Mouse (Mus musculus) limb, embryonic 14.5 days (tissue): ENCODE measurements at regions not wholly inside any gene's neighbourhood (a gene's known extent, or its start where the extent isn't known, plus 50 kb on each side); places are given as distances from the start of the nearest gene placed in this dataset.
A peak's percentile ranks its signal among the peaks of the same experiment; 100 is the strongest.
"Not testable (repeated sequence)": the region's sequence is repeated elsewhere in the genome, so short reads cannot be mapped to it uniquely, and the experiment has no call there.

Experiments
- ATAC-seq: fragments of 200-750 bp; cut with Nextera tagmentation; 2 replicates; pipeline ENCODE4 v1.8.0; 2017; ENCODE audit warnings: low read depth, moderate number of reproducible peaks, moderate TSS enrichment; ENCODE audit not compliant: low FRiP score
- DNase-seq: peaks from one replicate; pipeline ENCODE4 v3.0.0-alpha.2; 2015; ENCODE audit warnings: low spot score
- H3K27ac ChIP-seq: fragments of 300-500 bp; sonication (generic); replicated peaks from 2 replicates; pipeline ENCODE4 v1.5.1; 2014; ENCODE audit warnings: low read depth, mild to moderate bottlenecking, low read length, moderate library complexity, mixed read lengths
- H3K27me3 ChIP-seq: fragments of 300-500 bp; sonication (generic); 2 replicates; pipeline ENCODE4 v1.6.1; 2014; ENCODE audit warnings: low read length, mixed read lengths; ENCODE audit not compliant: control insufficient read depth, insufficient read depth
- H3K36me3 ChIP-seq: fragments of 300-500 bp; sonication (generic); 2 replicates; pipeline ENCODE4 v1.6.1; 2014; ENCODE audit warnings: mild to moderate bottlenecking, low read length, moderate library complexity, mixed read lengths; ENCODE audit not compliant: control insufficient read depth, insufficient read depth
- H3K4me1 ChIP-seq: fragments of 300-500 bp; sonication (generic); 2 replicates; pipeline ENCODE4 v1.6.1; 2014; ENCODE audit warnings: antibody characterized with exemption, low read length, mixed read lengths; ENCODE audit not compliant: control insufficient read depth, insufficient read depth
- H3K4me2 ChIP-seq: fragments of 300-500 bp; sonication (generic); replicated peaks from 2 replicates; pipeline ENCODE4 v1.6.1; 2014; ENCODE audit warnings: low read depth, mild to moderate bottlenecking, low read length, moderate library complexity; ENCODE audit not compliant: severe bottlenecking
- H3K4me3 ChIP-seq: fragments of 300-500 bp; sonication (generic); replicated peaks from 2 replicates; pipeline ENCODE4 v1.5.1; 2014; ENCODE audit warnings: low read length
- H3K9ac ChIP-seq: fragments of 300-500 bp; sonication (generic); 2 replicates; pipeline ENCODE4 v1.6.1; 2014; ENCODE audit warnings: mild to moderate bottlenecking, low read depth, low read length, moderate library complexity; ENCODE audit not compliant: severe bottlenecking
- H3K9me3 ChIP-seq: fragments of 300-500 bp; sonication (generic); 2 replicates; pipeline ENCODE4 v1.6.1; 2016; ENCODE audit warnings: low read length; ENCODE audit not compliant: control insufficient read depth
- POLR2A ChIP-seq: fragments of 200-500 bp; IDR thresholded peaks from 2 replicates; pipeline ENCODE4 v1.8.0; 2012; ENCODE audit warnings: inconsistent platforms, mild to moderate bottlenecking, moderate library complexity, borderline replicate concordance; ENCODE audit not compliant: insufficient read depth, insufficient read length; ENCODE audit errors: extremely low read depth
- WGBS: fragments of 180-500 bp; shearing (Covaris S2); extraction: QIAGEN DNeasy Blood & Tissue Kit; methylation state at CpG from one replicate; pipeline ENCODE4 v1.1.7; 2014; 5-methylcytosine and 5-hydroxymethylcytosine counted together

- 92% methylated on average over 1 of the region's 1 CpGs for WGBS
- no peak for DNase-seq
- no peak overlapping the region for H3K27ac ChIP-seq
- no peaks in the 10 kb centered on the region for H3K36me3 ChIP-seq
- H3K4me3 ChIP-seq = no peak overlapping the region
- H3K9me3 ChIP-seq = no peaks in the 10 kb centered on the region
- no peak for ATAC-seq
- H3K27me3 ChIP-seq = no peaks in the 10 kb centered on the region
- no peak overlapping the region for H3K4me2 ChIP-seq
- H3K9ac ChIP-seq = no peak overlapping the region
- TF ChIP-seq POLR2A = no peak
- H3K4me1 ChIP-seq = no peaks in the 10 kb centered on the region
Observed at GRCm38 (mm10) chr13:18651658-18652057, 65.4 kb upstream of the Vps41 start.

GRCm38 (mm10) chr13:18614763-18615616 is 102.1 kb upstream of the Vps41 start:
- H3K4me2 ChIP-seq = peak overlapping the region; percentile 31; the same call in 1 of the 2 replicates
- peak; percentile 55; the same call in 1 of the 2 replicates for ATAC-seq
- no peaks in the 10 kb centered on the region for H3K27me3 ChIP-seq
- TF ChIP-seq POLR2A = no peak
- no peaks in the 10 kb centered on the region for H3K4me1 ChIP-seq
- no peak overlapping the region for H3K9ac ChIP-seq
- no peak overlapping the region for H3K4me3 ChIP-seq
- no peaks in the 10 kb centered on the region for H3K9me3 ChIP-seq
- no peak overlapping the region for H3K27ac ChIP-seq
- peak; percentile 13 for DNase-seq
- H3K36me3 ChIP-seq = no peaks in the 10 kb centered on the region
- WGBS = 18% methylated on average over 17 of the region's 18 CpGs

- Histone ChIP-seq H3K4me2 (no peak overlapping the region), H3K27me3 (no peaks in the 10 kb centered on the region), H3K27ac (no peak overlapping the region), H3K9me3 (no peaks in the 10 kb centered on the region), H3K9ac (no peak overlapping the region), H3K4me3 (no peak overlapping the region), H3K36me3 (no peaks in the 10 kb centered on the region), H3K4me1 (no peaks in the 10 kb centered on the region)
- TF ChIP-seq POLR2A = no peak
- no peak for ATAC-seq
- 56% methylated on average over 19 of the region's 19 CpGs for whole genome bisulfite sequencing
- DNase-seq = no peak
Observed at GRCm38 (mm10) chr13:18580718-18581550, 136.2 kb upstream of the Vps41 start.

GRCm38 (mm10) chr13:18576016-18576415 is 141.1 kb upstream of the Vps41 start:
- TF ChIP-seq POLR2A = no peak
- DNase-seq (no peak), ATAC-seq (no peak)
- 79% methylated on average over 4 of the region's 4 CpGs for WGBS
- Histone ChIP-seq H3K9ac (no peak overlapping the region), H3K9me3 (no peaks in the 10 kb centered on the region), H3K27ac (no peak overlapping the region), H3K36me3 (no peaks in the 10 kb centered on the region), H3K4me1 (no peaks in the 10 kb centered on the region), H3K4me3 (no peak overlapping the region), H3K4me2 (no peak overlapping the region), H3K27me3 (no peaks in the 10 kb centered on the region)

GRCm38 (mm10) chr13:18575599-18575998 is 141.5 kb upstream of the Vps41 start:
- DNase-seq = no peak
- Histone ChIP-seq H3K4me1 (no peaks in the 10 kb centered on the region), H3K27me3 (no peaks in the 10 kb centered on the region), H3K27ac (no peak overlapping the region), H3K9me3 (no peaks in the 10 kb centered on the region), H3K4me2 (no peak overlapping the region), H3K36me3 (no peaks in the 10 kb centered on the region), H3K9ac (no peak overlapping the region), H3K4me3 (no peak overlapping the region)
- WGBS = 17% methylated on average over 5 of the region's 5 CpGs
- ATAC-seq = no peak
- no peak for TF ChIP-seq POLR2A

- not testable (repeated sequence) for H3K9ac ChIP-seq, H3K4me2 ChIP-seq, H3K36me3 ChIP-seq, H3K9me3 ChIP-seq, H3K4me3 ChIP-seq, H3K27me3 ChIP-seq, H3K4me1 ChIP-seq, H3K27ac ChIP-seq, DNase-seq, ATAC-seq
- WGBS = 83% methylated on average over 4 of the region's 4 CpGs
Observed at GRCm38 (mm10) chr13:18542032-18542431, 144.5 kb upstream of the Pou6f2 start.
